Mouse (Mus musculus) small intestine, adult 2 months (tissue): Measurements from ENCODE around the gene Gm10770.

Source experiments
- CTCF ChIP-seq: fragments of 200-500 bp; IDR thresholded peaks from 2 replicates; pipeline ENCODE4 v1.5.1; 2012; ENCODE audit warnings: low read depth, mild to moderate bottlenecking, control low read depth, inconsistent platforms, low read length, moderate library complexity, mixed read lengths; ENCODE audit not compliant: insufficient replicate concordance, insufficient read length; ENCODE audit errors: extremely low read depth
- POLR2A ChIP-seq: fragments of 200-500 bp; IDR thresholded peaks from 2 replicates; pipeline ENCODE4 v1.6.1; 2012; ENCODE audit warnings: low read depth, mild to moderate bottlenecking, control low read depth, inconsistent platforms, low read length, moderate library complexity

DNA sequence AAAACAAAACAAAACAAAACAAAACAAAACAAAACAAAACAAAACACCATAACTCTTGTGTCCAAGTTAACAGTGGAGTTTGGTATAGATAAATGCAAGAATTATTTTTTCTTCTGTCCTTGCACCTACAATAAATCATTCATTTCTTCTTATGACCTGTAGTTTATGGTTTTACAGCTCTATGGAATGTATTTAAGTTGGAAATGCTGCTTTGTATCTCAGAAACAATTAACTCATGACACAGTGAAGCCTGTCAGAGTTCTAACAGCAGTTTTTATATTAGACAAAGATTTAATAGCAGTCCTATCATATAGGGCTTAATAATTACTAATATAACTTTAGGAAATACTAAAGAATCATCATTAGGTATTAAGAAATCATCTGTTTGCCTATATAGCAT, 5.6 kb downstream of the Gm10770 start:
- no peak for TF ChIP-seq CTCF
- no peak for TF ChIP-seq POLR2A
